Comparison of ENCODE assay signal across 18 mouse cellular contexts in the genomic region with DNA sequence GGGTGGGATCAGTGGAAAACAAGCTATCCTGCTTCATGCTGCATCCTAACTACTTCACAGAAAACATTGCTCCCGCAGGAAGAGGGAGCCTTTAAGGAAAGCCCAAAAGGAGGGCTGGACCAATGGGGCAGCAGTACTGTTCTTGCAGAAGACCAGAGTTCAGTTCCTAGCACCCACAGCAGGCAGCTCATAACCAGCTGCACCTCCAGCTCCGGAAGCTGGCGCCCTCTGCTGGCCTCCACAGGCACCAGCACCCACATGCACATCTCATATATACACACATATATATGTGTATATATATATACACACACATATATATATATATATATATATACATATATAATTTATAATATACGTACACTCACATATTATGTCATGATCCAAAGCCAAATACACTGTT. TPM values are rescaled to one million over a fixed set of nuclear protein-coding genes. Genes with fewer than 3 reads are reported as not detected.
DNase-seq lines count a peak whose midpoint lies in the region; ATAC-seq and TF ChIP-seq lines count a peak whose summit lies in the region.
"Had no signal": no experiment of that assay in that cellular context is flagged by ENCODE, and none has a peak within 500 bp of the region (broad histone marks: within the 10 kb centered on the region; RNA-seq: fewer than 3 reads in every experiment).

No protein-coding gene starts in this region.

- H3K79me2 ChIP-seq in MEL (ENCODE audit: control insufficient read depth, insufficient read depth, low read length, poor library complexity) = no peaks in the 10 kb centered on the region

- TF ChIP-seq CTCF in intestine, postnatal 0 days (IDR thresholded peaks at IDR 0.05; ENCODE audit: low read depth) = peak; percentile 46
- TF ChIP-seq CTCF in lung, postnatal 0 days (IDR thresholded peaks at IDR 0.05) = peak; percentile 28; the same call in 1 of the 2 replicates
- TF ChIP-seq CTCF in MEL (IDR thresholded peaks at IDR 0.05 in 2 of 3, conservative IDR thresholded peaks at IDR 0.05 in 1 of 3; ENCODE audit: control insufficient read depth in 1 of 3, insufficient read depth in 1 of 3, low read depth in 2 of 3, low read length in 3 of 3, poor library complexity in 1 of 3, severe bottlenecking in 1 of 3) = peak; percentile 34 to 70 (median 35)
- TF ChIP-seq CTCF in stomach, postnatal 0 days (IDR thresholded peaks at IDR 0.05; ENCODE audit: low read depth) = peak; percentile 33; the same call in 1 of the 2 replicates

- H3K4me1 ChIP-seq in intestine, postnatal 0 days (replicated peaks; ENCODE audit: control insufficient read depth, insufficient read depth, low read length) = no peaks in the 10 kb centered on the region
- H3K4me1 ChIP-seq in intestine, embryonic 15.5 days (replicated peaks) = no peaks in the 10 kb centered on the region
- H3K4me1 ChIP-seq in lung, postnatal 0 days (ENCODE audit: insufficient read depth, low read depth, low read length) = no peaks in the 10 kb centered on the region
- no peaks in the 10 kb centered on the region for H3K4me1 ChIP-seq in MEL (ENCODE audit: control insufficient read depth in 1 of 2, insufficient read depth in 2 of 2, low read length in 2 of 2)
- no peaks in the 10 kb centered on the region for H3K4me1 ChIP-seq in stomach, postnatal 0 days (replicated peaks; ENCODE audit: control insufficient read depth, insufficient read depth)
- H3K4me1 ChIP-seq: liver, embryonic 15.5 days had no signal

- TF ChIP-seq POLR2A in MEL (IDR thresholded peaks at IDR 0.05; ENCODE audit: control insufficient read depth in 1 of 2, insufficient read depth in 1 of 2, low read depth in 1 of 2, low read length in 2 of 2, poor library complexity in 1 of 2) = no peak

- H3K9me3 ChIP-seq in intestine, postnatal 0 days (ENCODE audit: control insufficient read depth) = no peaks in the 10 kb centered on the region
- H3K9me3 ChIP-seq in intestine, embryonic 15.5 days = no peaks in the 10 kb centered on the region
- no peaks in the 10 kb centered on the region for H3K9me3 ChIP-seq in lung, postnatal 0 days (ENCODE audit: low read length)
- no peaks in the 10 kb centered on the region for H3K9me3 ChIP-seq in MEL (replicated peaks; ENCODE audit: insufficient read depth, low read length)
- no peaks in the 10 kb centered on the region for H3K9me3 ChIP-seq in stomach, postnatal 0 days (ENCODE audit: control insufficient read depth, low read length)
- H3K9me3 ChIP-seq: limb, embryonic 10.5 days; liver, embryonic 15.5 days had no signal

- ATAC-seq in intestine, postnatal 0 days = no peak
- ATAC-seq in intestine, embryonic 15.5 days = no peak
- ATAC-seq in lung, postnatal 0 days = no peak
- no peak for ATAC-seq in stomach, postnatal 0 days (ENCODE audit: low FRiP score, low TSS enrichment)
- ATAC-seq: hindbrain, embryonic 16.5 days had no signal

- no peak overlapping the region for H3K4me3 ChIP-seq in intestine, postnatal 0 days (ENCODE audit: low read depth, low read length)
- H3K4me3 ChIP-seq in intestine, embryonic 15.5 days (replicated peaks) = no peak overlapping the region
- no peak overlapping the region for H3K4me3 ChIP-seq in lung, postnatal 0 days (ENCODE audit: low read depth, low read length)
- H3K4me3 ChIP-seq in MEL (ENCODE audit: control insufficient read depth in 1 of 2, insufficient read depth in 1 of 2, low read depth in 2 of 2, low read length in 2 of 2) = no peak overlapping the region
- H3K4me3 ChIP-seq in stomach, postnatal 0 days (ENCODE audit: low read depth, low read length) = no peak overlapping the region
- H3K4me3 ChIP-seq: limb, embryonic 10.5 days; liver, embryonic 15.5 days had no signal

- peaks cover 47% of the 10 kb centered on the region for H3K36me3 ChIP-seq in intestine, postnatal 0 days (ENCODE audit: control insufficient read depth, insufficient read depth)
- peaks cover 18% of the 10 kb centered on the region for H3K36me3 ChIP-seq in intestine, embryonic 15.5 days
- H3K36me3 ChIP-seq in lung, postnatal 0 days (ENCODE audit: insufficient read depth, low read length) = no peaks in the 10 kb centered on the region
- H3K36me3 ChIP-seq in MEL (ENCODE audit: control insufficient read depth in 1 of 2, insufficient read depth in 2 of 2, low read length in 2 of 2) = no peaks in the 10 kb centered on the region; a peak in 1 of 4 replicates
- H3K36me3 ChIP-seq in stomach, postnatal 0 days (ENCODE audit: control insufficient read depth, insufficient read depth, low read length) = peaks cover 7% of the 10 kb centered on the region; the same call in 1 of the 2 replicates

- H3K4me2 ChIP-seq in intestine, postnatal 0 days (replicated peaks; ENCODE audit: low read depth) = no peak overlapping the region
- no peak overlapping the region for H3K4me2 ChIP-seq in intestine, embryonic 15.5 days (replicated peaks)
- no peak overlapping the region for H3K4me2 ChIP-seq in lung, postnatal 0 days (replicated peaks; ENCODE audit: low read depth, low read length)
- H3K4me2 ChIP-seq in stomach, postnatal 0 days (replicated peaks; ENCODE audit: low read depth) = no peak overlapping the region
- H3K4me2 ChIP-seq: liver, embryonic 15.5 days had no signal

- TF ChIP-seq RAD21 in MEL (IDR thresholded peaks at IDR 0.05; ENCODE audit: low read depth, low read length) = no peak

- WGBS in intestine, postnatal 0 days = 96% methylated on average over 4 of the region's 4 CpGs
- WGBS in intestine, embryonic 15.5 days = 97% methylated on average over 4 of the region's 4 CpGs
- WGBS in lung, postnatal 0 days = 95% methylated on average over 4 of the region's 4 CpGs
- WGBS in stomach, postnatal 0 days = 92% methylated on average over 4 of the region's 4 CpGs

- no peak overlapping the region for H3K9ac ChIP-seq in intestine, postnatal 0 days (ENCODE audit: low read depth, low read length)
- H3K9ac ChIP-seq in intestine, embryonic 15.5 days = no peak overlapping the region
- no peak overlapping the region for H3K9ac ChIP-seq in lung, postnatal 0 days (replicated peaks; ENCODE audit: low read depth)
- no peak overlapping the region for H3K9ac ChIP-seq in MEL (ENCODE audit: control insufficient read depth, low read depth, low read length, poor library complexity, severe bottlenecking)
- no peak overlapping the region for H3K9ac ChIP-seq in stomach, postnatal 0 days (ENCODE audit: low read length)
- H3K9ac ChIP-seq: liver, embryonic 15.5 days had no signal

- DNase-seq in lung, postnatal 0 days (ENCODE audit: low spot score) = no peak
- DNase-seq in lung, postnatal 36 days = no peak
- peak; percentile 26 for DNase-seq in MEL (ENCODE audit: low read depth, low spot score)
- no peak for DNase-seq in stomach, postnatal 0 days (ENCODE audit: low spot score)
- no peak for DNase-seq in cerebellum, adult 11-12 months
- DNase-seq: adrenal gland, postnatal 25 days; cerebellum, adult 2 months; gastrocnemius, postnatal 10 days; heart, adult 18-20 months; heart, postnatal 4 days; kidney, adult 18-20 months; kidney, postnatal 14 days; thymus, adult 2 months had no signal

- TF ChIP-seq EP300 in lung, postnatal 0 days (IDR thresholded peaks at IDR 0.05) = no peak
- no peak for TF ChIP-seq EP300 in MEL (IDR thresholded peaks at IDR 0.05; ENCODE audit: low read depth in 1 of 2, low read length in 2 of 2)
- no peak for TF ChIP-seq EP300 in stomach, postnatal 0 days (optimal IDR thresholded peaks at IDR 0.05)

- H3K27me3 ChIP-seq in intestine, postnatal 0 days (replicated peaks; ENCODE audit: control insufficient read depth, insufficient read depth, low read length) = no peaks in the 10 kb centered on the region
- no peaks in the 10 kb centered on the region for H3K27me3 ChIP-seq in intestine, embryonic 15.5 days (replicated peaks)
- H3K27me3 ChIP-seq in lung, postnatal 0 days (replicated peaks; ENCODE audit: insufficient read depth, low read length) = no peaks in the 10 kb centered on the region
- H3K27me3 ChIP-seq in MEL (ENCODE audit: control insufficient read depth in 1 of 2, insufficient read depth in 2 of 2, low read length in 2 of 2) = no peaks in the 10 kb centered on the region
- no peaks in the 10 kb centered on the region for H3K27me3 ChIP-seq in stomach, postnatal 0 days (ENCODE audit: control insufficient read depth, insufficient read depth, low read length)
- H3K27me3 ChIP-seq: liver, embryonic 15.5 days had no signal

- H3K27ac ChIP-seq in intestine, postnatal 0 days (ENCODE audit: low read depth, low read length) = no peak overlapping the region
- no peak overlapping the region for H3K27ac ChIP-seq in intestine, embryonic 15.5 days
- H3K27ac ChIP-seq in lung, postnatal 0 days (ENCODE audit: low read length) = no peak overlapping the region
- H3K27ac ChIP-seq in MEL (ENCODE audit: control insufficient read depth, low read depth, low read length) = no peak overlapping the region
- no peak overlapping the region for H3K27ac ChIP-seq in stomach, postnatal 0 days (replicated peaks)
- H3K27ac ChIP-seq: limb, embryonic 10.5 days; liver, embryonic 15.5 days had no signal

RNA-seq across cellular contexts. Expression of gene Mrm2, which starts 7.1 kb away (rescaled TPM):
- polyA plus RNA-seq in intestine, postnatal 0 days (2015; fragmentation: Nextera tagmentation; extraction: Ambion mirVana) = 11.2 and 13.7 TPM in 2 replicates
- 19.0 and 19.7 TPM in 2 replicates for polyA plus RNA-seq in intestine, embryonic 15.5 days (2015; fragmentation: Nextera tagmentation; extraction: Ambion mirVana)
- 9.8 and 11.7 TPM in 2 replicates for polyA plus RNA-seq in lung, postnatal 0 days (2015; fragmentation: Nextera tagmentation; extraction: Ambion mirVana)
- 12.1 and 14.1 TPM in 2 replicates for total RNA-seq in MEL (2012; rRNA removed)
- polyA plus RNA-seq in MEL (2012; ENCODE audit: insufficient read depth in 1 of 2, insufficient read length in 2 of 2, low read depth in 1 of 2, low replicate concordance in 2 of 2, missing spikeins in 1 of 2) = 10 to 100 TPM in 1 of 2 experiments, not detected in 1; 15.3 TPM
- polyA plus RNA-seq in stomach, postnatal 0 days (2015; fragmentation: Nextera tagmentation; extraction: Ambion mirVana) = 11.4 and 12.4 TPM in 2 replicates

RNA-seq across cellular contexts. Expression of gene Nudt1, which starts 17.3 kb away (rescaled TPM):
- 28.9 and 34.7 TPM in 2 replicates for polyA plus RNA-seq in intestine, postnatal 0 days (2015; fragmentation: Nextera tagmentation; extraction: Ambion mirVana)
- polyA plus RNA-seq in intestine, embryonic 15.5 days (2015; fragmentation: Nextera tagmentation; extraction: Ambion mirVana) = 48.5 and 52.5 TPM in 2 replicates
- polyA plus RNA-seq in lung, postnatal 0 days (2015; fragmentation: Nextera tagmentation; extraction: Ambion mirVana) = 17.9 and 19.4 TPM in 2 replicates
- 64.1 and 69.6 TPM in 2 replicates for total RNA-seq in MEL (2012; rRNA removed)
- 10 to 100 TPM in 1 of 2 experiments, not detected in 1; 77.2 TPM for polyA plus RNA-seq in MEL (2012; ENCODE audit: insufficient read depth in 1 of 2, insufficient read length in 2 of 2, low read depth in 1 of 2, low replicate concordance in 2 of 2, missing spikeins in 1 of 2)
- 24.8 and 25.3 TPM in 2 replicates for polyA plus RNA-seq in stomach, postnatal 0 days (2015; fragmentation: Nextera tagmentation; extraction: Ambion mirVana)

RNA-seq across cellular contexts. Expression of gene Mad1l1, which starts 17.4 kb away (rescaled TPM):
- 10.3 and 11.1 TPM in 2 replicates for polyA plus RNA-seq in intestine, postnatal 0 days (2015; fragmentation: Nextera tagmentation; extraction: Ambion mirVana)
- polyA plus RNA-seq in intestine, embryonic 15.5 days (2015; fragmentation: Nextera tagmentation; extraction: Ambion mirVana) = 34.7 and 38.0 TPM in 2 replicates
- polyA plus RNA-seq in lung, postnatal 0 days (2015; fragmentation: Nextera tagmentation; extraction: Ambion mirVana) = 18.4 and 19.0 TPM in 2 replicates
- 37.4 and 40.5 TPM in 2 replicates for total RNA-seq in MEL (2012; rRNA removed)
- 10 to 100 TPM in 1 of 2 experiments, not detected in 1; 65.2 TPM for polyA plus RNA-seq in MEL (2012; ENCODE audit: insufficient read depth in 1 of 2, insufficient read length in 2 of 2, low read depth in 1 of 2, low replicate concordance in 2 of 2, missing spikeins in 1 of 2)
- 14.2 and 15.3 TPM in 2 replicates for polyA plus RNA-seq in stomach, postnatal 0 days (2015; fragmentation: Nextera tagmentation; extraction: Ambion mirVana)

RNA-seq across cellular contexts. Expression of gene Snx8, which starts 50.3 kb away (rescaled TPM):
- polyA plus RNA-seq in intestine, postnatal 0 days (2015; fragmentation: Nextera tagmentation; extraction: Ambion mirVana) = 67.5 and 89.0 TPM in 2 replicates
- 23.0 and 27.2 TPM in 2 replicates for polyA plus RNA-seq in intestine, embryonic 15.5 days (2015; fragmentation: Nextera tagmentation; extraction: Ambion mirVana)
- polyA plus RNA-seq in lung, postnatal 0 days (2015; fragmentation: Nextera tagmentation; extraction: Ambion mirVana) = 16.7 and 17.1 TPM in 2 replicates
- 16.1 and 19.7 TPM in 2 replicates for total RNA-seq in MEL (2012; rRNA removed)
- polyA plus RNA-seq in MEL (2012; ENCODE audit: insufficient read depth in 1 of 2, insufficient read length in 2 of 2, low read depth in 1 of 2, low replicate concordance in 2 of 2, missing spikeins in 1 of 2) = 10 to 100 TPM in 1 of 2 experiments, not detected in 1; 30.7 TPM
- polyA plus RNA-seq in stomach, postnatal 0 days (2015; fragmentation: Nextera tagmentation; extraction: Ambion mirVana) = 8.0 and 8.6 TPM in 2 replicates
